Mouse (Mus musculus) CH12.LX (cell line): ENCODE results near the gene Elk1.

Source experiments
- CTCF ChIP-seq, 2 experiments: IDR thresholded peaks in 1 of 2; conservative IDR thresholded peaks in 1 of 2; 2 replicates each; pipeline ENCODE4 v1.5.1; 2011 to 2012; ENCODE audit warnings: low read depth in 2 of 2, low read length in 2 of 2, improper control_type of control experiment in 1 of 2, inconsistent platforms in 1 of 2, mild to moderate bottlenecking in 1 of 2, moderate library complexity in 1 of 2
- EP300 ChIP-seq: IDR thresholded peaks from 2 replicates; pipeline ENCODE4 v1.6.1; 2011; ENCODE audit warnings: low read length, improper control_type of control experiment
- GABPA ChIP-seq: IDR thresholded peaks from 2 replicates; pipeline ENCODE4 v1.6.1; 2012; ENCODE audit warnings: low read depth, low read length, improper control_type of control experiment, inconsistent platforms; ENCODE audit not compliant: insufficient replicate concordance
- JUN ChIP-seq: IDR thresholded peaks from 2 replicates; pipeline ENCODE4 v1.6.1; 2011; ENCODE audit warnings: low read depth, mild to moderate bottlenecking, low read length, improper control_type of control experiment, moderate library complexity; ENCODE audit not compliant: insufficient read depth
- MAFK ChIP-seq: IDR thresholded peaks from 2 replicates; pipeline ENCODE4 v1.6.1; 2011; ENCODE audit warnings: low read length, improper control_type of control experiment; ENCODE audit not compliant: insufficient replicate concordance
- MAX ChIP-seq: IDR thresholded peaks from 2 replicates; pipeline ENCODE4 v1.6.1; 2011; ENCODE audit warnings: low read length, improper control_type of control experiment
- MXI1 ChIP-seq: IDR thresholded peaks from 2 replicates; pipeline ENCODE4 v1.6.1; 2011; ENCODE audit warnings: mild to moderate bottlenecking, low read depth, low read length, improper control_type of control experiment
- POLR2A ChIP-seq: IDR thresholded peaks from 2 replicates; pipeline ENCODE4 v1.6.1; 2011; ENCODE audit warnings: low read depth, mild to moderate bottlenecking, improper control_type of control experiment, low read length
- RAD21 ChIP-seq: IDR thresholded peaks from 2 replicates; pipeline ENCODE4 v1.6.1; 2011; ENCODE audit warnings: low read depth, mild to moderate bottlenecking, low read length, improper control_type of control experiment, moderate library complexity
- TCF12 ChIP-seq: IDR thresholded peaks from 2 replicates; pipeline ENCODE4 v1.6.1; 2014; ENCODE audit warnings: low read depth, mild to moderate bottlenecking, inconsistent platforms, low read length, improper control_type of control experiment
- USF1 ChIP-seq: IDR thresholded peaks from 2 replicates; pipeline ENCODE4 v1.6.1; 2014; ENCODE audit warnings: low read depth, mild to moderate bottlenecking, inconsistent platforms, low read length, improper control_type of control experiment
- USF2 ChIP-seq: conservative IDR thresholded peaks from 2 replicates; pipeline ENCODE4 v1.6.1; 2011; ENCODE audit warnings: low read depth, low read length, improper control_type of control experiment

GRCm38 (mm10) chrX:20915075-20915474, 35.3 kb downstream of the Elk1 start:
- TF ChIP-seq POLR2A (no peak), CTCF (conservative IDR thresholded peaks at IDR 0.05 in 1 of 2, IDR thresholded peaks at IDR 0.05 in 1 of 2; ENCODE audit: low read depth in 2 of 2, low read length in 2 of 2) (no peak), MAX (no peak), USF2 (no peak), MXI1 (no peak), MAFK (no peak), EP300 (no peak), JUN (no peak), TCF12 (no peak), USF1 (no peak), RAD21 (no peak), GABPA (no peak)
